Mouse (Mus musculus) kidney, embryonic 15.5 days (tissue): ENCODE measurements around the gene Acsf3. TPM values are rescaled to one million over a fixed set of nuclear protein-coding genes. Genes with fewer than 3 reads are reported as not detected.
A peak's percentile ranks its signal among the peaks of the same experiment; 100 is the strongest.

Experiments used
- ATAC-seq: fragments of 200-750 bp; cut with Nextera tagmentation; replicated peaks from 2 replicates; pipeline ENCODE4 v1.8.0; 2017; ENCODE audit warnings: moderate TSS enrichment; ENCODE audit not compliant: low FRiP score
- H3K27ac ChIP-seq: fragments of 300-500 bp; sonication (generic); 2 replicates; pipeline ENCODE4 v1.5.1; 2015; ENCODE audit warnings: mild to moderate bottlenecking, inconsistent platforms
- H3K27me3 ChIP-seq: fragments of 300-500 bp; sonication (generic); 2 replicates; pipeline ENCODE4 v1.6.1; 2015; ENCODE audit warnings: inconsistent platforms
- H3K36me3 ChIP-seq: fragments of 300-500 bp; sonication (generic); 2 replicates; pipeline ENCODE4 v1.6.1; 2015; ENCODE audit warnings: inconsistent platforms
- H3K4me1 ChIP-seq: fragments of 300-500 bp; sonication (generic); 2 replicates; pipeline ENCODE4 v1.6.1; 2015; ENCODE audit warnings: inconsistent platforms
- H3K4me2 ChIP-seq: fragments of 300-500 bp; sonication (generic); 2 replicates; pipeline ENCODE4 v1.6.1; 2015; ENCODE audit warnings: moderate library complexity, mild to moderate bottlenecking, inconsistent platforms
- H3K4me3 ChIP-seq: fragments of 300-500 bp; sonication (generic); replicated peaks from 2 replicates; pipeline ENCODE4 v1.5.1; 2015; ENCODE audit warnings: mild to moderate bottlenecking, inconsistent platforms
- H3K9ac ChIP-seq: fragments of 300-500 bp; sonication (generic); 2 replicates; pipeline ENCODE4 v1.6.1; 2015; ENCODE audit warnings: mild to moderate bottlenecking, inconsistent platforms
- H3K9me3 ChIP-seq: fragments of 300-500 bp; sonication (generic); replicated peaks from 2 replicates; pipeline ENCODE4 v1.6.1; 2016; ENCODE audit warnings: inconsistent platforms
- WGBS: fragments of 180-500 bp; shearing (Covaris S2); methylation state at CpG from one replicate; pipeline ENCODE4 v1.1.7; 2015; ENCODE audit warnings: mixed read lengths; 5-methylcytosine and 5-hydroxymethylcytosine counted together
- polyA plus RNA-seq: library from polyadenylated mRNA; unstranded; fragments of >200 nt; fragmentation: Nextera tagmentation; extraction: Ambion mirVana; gene quantifications from 2 replicates; pipeline ENCODE4 v1.2.1, GENCODE M21; 2015

The Acsf3 gene
- polyA plus RNA-seq, 1 experiment from 2014 or later = 21.0 TPM

DNA sequence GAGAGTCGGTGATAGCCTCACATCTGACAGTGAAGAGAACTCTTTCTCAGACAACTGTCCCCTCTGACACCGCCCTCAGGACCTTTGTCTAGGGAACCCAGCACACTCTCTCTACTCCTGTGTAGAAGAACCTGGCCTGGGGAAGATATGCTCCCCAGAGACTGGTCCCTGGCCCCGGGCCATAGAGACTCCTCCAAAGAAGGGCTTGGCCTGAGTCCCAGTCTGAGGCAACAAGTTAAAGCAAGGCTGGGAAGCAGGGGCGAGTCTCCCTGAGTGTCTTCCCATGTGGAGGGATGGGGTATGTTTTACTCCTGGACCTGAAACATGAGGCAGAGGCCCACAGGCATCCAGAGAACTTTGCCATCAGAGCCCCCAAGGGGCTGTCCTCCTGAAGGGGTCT is 70.4 kb downstream of the Acsf3 start:
- no peak overlapping the region for H3K4me3 ChIP-seq
- no peaks in the 10 kb centered on the region for H3K36me3 ChIP-seq
- no peak; the same call in 1 of the 2 replicates for ATAC-seq
- 62% methylated on average over 4 of the region's 4 CpGs for WGBS
- no peak overlapping the region for H3K4me2 ChIP-seq
- H3K4me1 ChIP-seq = peaks cover 22% of the 10 kb centered on the region
- peaks cover 3% of the 10 kb centered on the region; the same call in 1 of the 2 replicates for H3K27me3 ChIP-seq
- H3K9me3 ChIP-seq = no peaks in the 10 kb centered on the region
- H3K9ac ChIP-seq = no peak overlapping the region
- H3K27ac ChIP-seq = no peak overlapping the region

DNA sequence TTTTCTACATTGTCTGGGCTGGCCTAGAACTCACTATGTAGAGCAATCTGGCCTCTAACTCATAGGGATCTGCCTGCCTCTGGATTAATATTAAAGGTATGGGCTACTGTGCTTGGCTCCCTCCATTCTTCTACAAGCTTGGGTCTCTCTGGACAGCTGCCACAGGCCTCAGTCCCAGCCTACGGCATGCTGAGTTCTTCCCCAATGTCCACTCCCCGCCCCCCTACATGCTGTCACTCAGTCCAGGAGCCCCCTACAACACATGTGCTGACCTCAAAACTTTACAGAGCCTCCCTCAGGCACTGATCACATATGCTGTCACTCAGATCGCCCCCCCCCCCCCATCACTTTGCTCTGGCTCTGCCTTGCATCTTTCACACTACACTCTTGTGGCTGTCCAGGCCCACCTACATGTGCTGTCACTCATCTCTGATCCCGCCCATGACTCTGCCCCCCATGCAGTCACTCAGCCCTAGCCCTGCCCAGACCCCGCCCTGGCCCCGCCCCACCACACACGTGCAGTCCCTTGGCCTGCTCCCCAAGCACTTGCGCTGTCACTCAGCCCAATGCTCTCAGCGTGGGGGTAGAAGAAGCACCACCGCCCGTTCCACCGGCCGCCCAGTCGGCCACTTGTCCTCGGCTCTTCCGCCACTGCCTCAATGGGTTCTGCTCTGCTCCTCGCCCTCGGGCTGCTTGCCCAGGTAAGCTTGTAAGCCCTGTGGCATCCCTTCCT is 72.7 kb downstream of the Acsf3 start, which contains the start of gene Cdh15:
Gene Cdh15, plus strand, starts transcription at position 138 of the 733 bp plus-strand sequence.
- no peaks in the 10 kb centered on the region for H3K36me3 ChIP-seq
- H3K4me2 ChIP-seq = peak within 1 kb of the TSS; percentile 50
- H3K27ac ChIP-seq = no peak within 1 kb of the TSS
- ATAC-seq = peak; percentile 89
- H3K4me3 ChIP-seq = no peak within 1 kb of the TSS
- no peak within 1 kb of the TSS for H3K9ac ChIP-seq
- H3K4me1 ChIP-seq = peaks cover 23% of the 10 kb centered on the region
- 11% methylated on average over 18 of the region's 18 CpGs for WGBS
- peaks cover 3% of the 10 kb centered on the region; the same call in 1 of the 2 replicates for H3K27me3 ChIP-seq
- H3K9me3 ChIP-seq = no peaks in the 10 kb centered on the region

DNA sequence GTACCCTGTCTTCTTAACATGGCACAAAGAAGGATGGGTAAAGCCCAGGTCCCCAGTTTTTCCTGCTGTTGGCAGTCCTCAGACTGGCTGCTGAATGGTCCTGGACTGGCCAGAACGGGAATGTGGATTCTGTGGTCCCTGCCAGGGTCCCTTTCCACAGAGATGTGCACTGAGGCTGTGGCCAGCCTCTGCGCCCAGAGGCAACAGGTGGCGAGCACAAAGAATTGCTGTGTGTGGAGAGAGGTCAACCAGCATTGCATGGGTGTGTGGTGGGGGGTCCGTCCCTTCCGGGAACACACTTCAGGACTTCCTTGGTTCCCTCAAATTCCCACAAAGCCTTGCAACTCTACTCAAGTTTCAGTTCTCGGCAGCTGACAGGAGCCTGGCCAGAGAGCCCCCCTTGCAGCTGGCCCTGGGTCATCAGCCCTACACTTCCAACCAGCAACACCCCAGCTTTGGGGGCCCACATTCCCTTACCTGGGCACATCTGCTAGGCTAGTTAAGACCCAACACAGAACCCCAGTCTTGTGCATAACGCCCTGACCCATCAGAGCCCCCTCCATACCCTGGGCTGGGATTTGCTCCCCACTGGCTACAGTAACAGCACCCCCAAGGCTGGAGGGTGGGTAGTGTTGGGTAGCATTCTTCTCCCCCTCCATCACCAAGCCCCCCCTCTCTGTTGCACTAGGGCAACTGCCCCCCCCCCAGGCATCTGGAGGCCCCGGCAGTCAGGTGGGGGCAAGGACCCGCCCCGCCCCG is 74.0 kb downstream of the Acsf3 start:
- Histone ChIP-seq H3K9me3 (no peaks in the 10 kb centered on the region), H3K27me3 (peaks cover 3% of the 10 kb centered on the region; the same call in 1 of the 2 replicates), H3K9ac (no peak overlapping the region), H3K27ac (no peak overlapping the region), H3K4me3 (no peak overlapping the region), H3K36me3 (no peaks in the 10 kb centered on the region), H3K4me1 (peaks cover 31% of the 10 kb centered on the region), H3K4me2 (no peak overlapping the region)
- WGBS = 58% methylated on average over 9 of the region's 11 CpGs
- ATAC-seq = no peak

DNA sequence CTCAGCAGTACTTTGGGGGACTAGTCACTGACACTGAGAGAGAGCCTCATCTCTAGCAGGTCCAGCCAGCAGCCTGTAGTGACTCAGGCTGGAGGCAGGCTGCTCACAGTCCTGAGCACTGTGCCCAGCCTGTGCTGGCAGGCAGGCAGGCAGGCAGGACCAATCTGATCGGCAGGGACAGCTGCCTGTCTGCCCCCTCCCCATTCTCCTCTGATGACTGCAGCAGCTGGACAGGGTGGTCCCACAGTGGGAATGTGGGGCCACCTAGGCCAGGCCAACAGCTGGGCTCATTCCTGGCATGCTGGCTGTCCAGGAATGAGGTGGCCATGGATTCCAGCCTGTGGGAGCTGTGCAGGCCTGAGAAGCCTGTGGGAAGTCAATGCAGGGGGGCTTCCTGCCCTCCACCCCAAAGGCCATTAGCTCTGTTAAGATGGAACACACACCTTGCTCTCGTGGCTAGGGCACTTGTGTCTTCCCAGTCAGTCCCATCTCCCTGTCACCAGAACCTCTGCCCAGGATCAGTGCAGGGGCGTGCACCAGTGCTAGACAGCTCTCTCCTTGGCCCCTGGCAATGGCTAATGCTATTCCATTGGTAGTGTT is 75.5 kb downstream of the Acsf3 start:
- ATAC-seq = no peak
- WGBS = 71% methylated on average over 3 of the region's 3 CpGs
- H3K4me3 ChIP-seq = no peak overlapping the region

DNA sequence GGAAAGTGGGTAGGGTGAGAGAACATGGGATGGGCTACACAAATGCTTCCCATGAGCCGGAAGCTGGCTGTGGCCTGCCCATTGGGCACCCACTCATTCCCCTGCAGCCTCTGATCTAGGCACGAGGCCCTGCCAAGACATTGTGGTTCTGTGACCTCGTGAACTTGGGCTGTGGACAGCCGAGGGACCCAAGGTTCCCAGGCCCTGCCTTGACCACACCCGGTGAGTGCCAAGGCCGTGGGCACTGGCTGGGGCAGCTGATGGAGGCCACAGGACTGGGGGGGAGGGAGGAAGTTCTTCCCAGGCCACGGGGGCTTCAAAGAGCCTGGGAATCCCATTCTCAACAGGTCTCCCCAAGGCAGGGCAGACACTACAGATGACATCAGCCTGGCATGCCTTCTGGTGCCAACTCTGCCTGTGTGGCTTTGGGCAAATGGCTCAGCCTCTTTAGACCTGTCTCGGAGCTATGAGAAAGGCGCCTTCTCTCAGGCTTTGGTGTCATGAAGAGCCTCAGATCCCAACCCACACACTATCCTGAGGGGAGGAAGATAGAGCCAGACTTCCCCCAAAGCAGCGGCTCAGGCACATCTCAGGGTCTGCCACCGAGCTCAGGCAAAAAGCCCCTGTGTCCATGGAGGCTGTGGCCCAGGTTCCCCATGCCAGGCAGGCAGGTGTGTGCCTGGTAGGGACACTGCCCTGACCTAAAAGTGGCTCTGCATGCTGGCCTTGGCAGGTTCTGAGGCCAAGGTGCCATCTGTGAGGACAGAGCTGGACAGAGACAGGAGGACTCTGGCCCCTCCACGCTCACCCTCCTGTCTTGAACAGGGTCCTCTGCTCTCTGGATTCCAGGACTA is 76.6 kb downstream of the Acsf3 start:
- Histone ChIP-seq H3K4me3 (no peak overlapping the region), H3K27me3 (peaks cover 3% of the 10 kb centered on the region; the same call in 1 of the 2 replicates), H3K4me1 (peaks cover 27% of the 10 kb centered on the region), H3K9me3 (no peaks in the 10 kb centered on the region), H3K36me3 (no peaks in the 10 kb centered on the region), H3K9ac (no peak overlapping the region), H3K4me2 (no peak overlapping the region), H3K27ac (no peak overlapping the region)
- 86% methylated on average over 12 of the region's 12 CpGs for WGBS
- ATAC-seq = no peak

More for the DNA sequence above, 75.5 kb downstream of the Acsf3 start:
- no peak overlapping the region for H3K27ac ChIP-seq
- peaks cover 3% of the 10 kb centered on the region; the same call in 1 of the 2 replicates for H3K27me3 ChIP-seq
- H3K4me2 ChIP-seq = no peak overlapping the region
- peaks cover 29% of the 10 kb centered on the region for H3K4me1 ChIP-seq
- no peaks in the 10 kb centered on the region for H3K36me3 ChIP-seq
- H3K9ac ChIP-seq = no peak overlapping the region
- no peaks in the 10 kb centered on the region for H3K9me3 ChIP-seq

DNA sequence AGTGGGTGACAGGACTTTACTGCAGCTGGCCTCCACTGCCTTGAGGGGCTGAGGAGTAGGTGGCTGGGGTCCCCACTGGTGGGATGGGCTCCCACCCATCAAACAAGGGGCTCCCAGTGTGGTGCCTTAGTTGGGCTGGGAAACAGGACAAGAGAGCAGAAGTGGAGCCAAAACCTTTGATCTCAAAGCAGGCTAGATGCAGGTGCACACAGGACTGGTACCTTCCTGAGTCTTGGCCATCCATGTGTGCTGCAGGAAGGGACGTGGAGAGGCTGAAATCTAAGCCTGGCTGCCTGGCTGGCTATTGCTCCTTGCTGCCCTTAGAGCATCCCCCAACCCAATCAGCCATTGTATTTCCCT is 77.2 kb downstream of the Acsf3 start:
- ATAC-seq = no peak
- Histone ChIP-seq H3K4me1 (peaks cover 27% of the 10 kb centered on the region), H3K9me3 (no peaks in the 10 kb centered on the region), H3K4me3 (no peak overlapping the region), H3K27ac (no peak overlapping the region), H3K27me3 (peaks cover 3% of the 10 kb centered on the region; the same call in 1 of the 2 replicates), H3K9ac (no peak overlapping the region), H3K4me2 (no peak overlapping the region), H3K36me3 (no peaks in the 10 kb centered on the region)
- WGBS = 11% methylated on average over 1 of the region's 1 CpGs

DNA sequence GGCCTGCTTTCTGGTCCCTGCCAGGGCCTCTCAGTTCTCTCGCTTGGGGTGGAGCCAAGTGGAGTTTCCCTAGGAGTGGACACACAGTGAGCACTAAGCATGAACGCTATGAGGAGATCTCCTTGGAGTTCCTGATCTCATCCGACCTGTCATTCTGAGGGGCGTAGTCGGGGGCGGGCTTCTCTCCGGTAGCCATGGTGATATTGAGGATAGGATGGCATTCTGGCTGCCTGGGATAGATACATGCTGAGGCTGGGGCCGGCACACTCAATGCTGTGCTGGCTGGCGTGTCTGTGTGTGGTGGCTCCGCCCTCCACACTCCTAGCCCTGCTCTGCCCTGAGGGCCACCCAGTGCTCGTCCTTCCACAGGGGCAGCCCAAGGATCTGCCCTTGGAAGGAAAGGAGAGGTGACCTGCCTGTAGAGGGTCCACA is 78.1 kb downstream of the Acsf3 start:
- Histone ChIP-seq H3K9ac (no peak overlapping the region), H3K27ac (no peak overlapping the region), H3K4me3 (no peak overlapping the region), H3K9me3 (no peaks in the 10 kb centered on the region), H3K36me3 (no peaks in the 10 kb centered on the region), H3K27me3 (peaks cover 3% of the 10 kb centered on the region; the same call in 1 of the 2 replicates), H3K4me1 (peaks cover 20% of the 10 kb centered on the region), H3K4me2 (0 out of 2 replicates have a peak overlapping the region, but pooled peaks have one; percentile 3)
- 27% methylated on average over 11 of the region's 11 CpGs for WGBS
- ATAC-seq = 0 out of 2 replicates have a peak, but pooled peaks have one; percentile 23

DNA sequence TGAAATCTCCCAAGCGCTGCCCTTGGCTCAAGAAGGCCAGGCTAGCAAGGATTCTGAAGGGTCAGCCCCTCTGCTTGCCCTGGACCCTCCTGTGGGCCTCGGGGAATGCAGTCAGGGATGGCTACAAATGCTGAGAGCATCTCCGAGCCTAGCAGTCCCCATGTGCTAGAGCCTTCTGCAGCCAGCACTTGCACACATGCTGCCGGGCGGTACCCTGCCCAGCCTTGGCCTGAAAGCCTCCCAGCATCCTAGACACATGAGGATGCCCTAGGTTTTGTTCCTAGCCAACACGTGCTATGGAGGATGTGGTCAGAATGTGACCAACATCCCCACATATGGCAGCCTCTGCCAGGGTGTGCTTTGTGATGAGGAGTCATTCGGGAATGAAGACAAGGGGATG is 79.1 kb downstream of the Acsf3 start:
- Histone ChIP-seq H3K36me3 (no peaks in the 10 kb centered on the region), H3K4me1 (peaks cover 12% of the 10 kb centered on the region), H3K9ac (no peak overlapping the region), H3K27ac (no peak overlapping the region), H3K4me2 (no peak overlapping the region), H3K27me3 (no peaks in the 10 kb centered on the region), H3K4me3 (no peak overlapping the region), H3K9me3 (no peaks in the 10 kb centered on the region)
- 85% methylated on average over 7 of the region's 7 CpGs for WGBS
- no peak for ATAC-seq

DNA sequence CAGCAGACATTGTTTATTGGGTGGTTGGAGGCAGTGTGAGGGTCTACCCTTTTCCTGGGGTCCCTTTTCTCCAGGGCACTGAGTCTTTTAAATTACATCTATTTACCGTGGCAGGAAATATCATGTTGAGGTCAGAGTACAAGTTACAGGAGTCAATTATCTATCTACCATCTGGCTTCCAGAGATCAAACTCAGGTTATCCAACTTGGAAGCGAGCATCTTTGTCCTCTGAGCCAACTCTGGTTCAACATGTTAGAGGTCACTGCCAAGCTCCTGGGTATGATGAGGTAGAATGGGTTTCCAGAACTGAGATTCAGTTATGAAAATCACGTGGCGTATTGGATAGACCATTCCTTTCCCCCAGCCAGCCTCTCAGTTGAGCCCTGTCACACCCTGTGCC is 79.8 kb downstream of the Acsf3 start:
- Histone ChIP-seq H3K27ac (no peak overlapping the region), H3K4me3 (no peak overlapping the region), H3K4me2 (no peak overlapping the region), H3K27me3 (no peaks in the 10 kb centered on the region), H3K36me3 (no peaks in the 10 kb centered on the region), H3K9me3 (no peaks in the 10 kb centered on the region), H3K4me1 (peaks cover 9% of the 10 kb centered on the region; the same call in 1 of the 2 replicates), H3K9ac (no peak overlapping the region)
- no peak for ATAC-seq
- WGBS = 79% methylated on average over 4 of the region's 4 CpGs

DNA sequence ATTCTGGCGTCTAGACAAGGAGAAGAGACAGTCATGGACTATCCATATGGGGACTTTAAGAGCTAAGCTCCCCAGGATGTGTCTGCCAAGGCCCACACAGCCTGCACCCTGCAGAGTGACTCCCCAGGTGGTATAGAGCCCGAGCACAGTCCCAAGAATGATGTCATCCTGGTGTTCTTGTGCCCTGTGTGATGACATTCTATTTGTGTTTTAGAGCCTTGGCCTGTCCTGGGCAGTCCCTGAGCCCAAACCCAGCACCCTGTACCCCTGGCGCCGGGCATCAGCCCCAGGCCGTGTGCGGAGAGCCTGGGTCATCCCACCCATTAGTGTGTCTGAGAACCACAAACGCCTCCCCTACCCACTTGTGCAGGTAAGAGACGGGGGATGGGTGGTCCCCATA is 81.0 kb downstream of the Acsf3 start:
- Histone ChIP-seq H3K27ac (no peak overlapping the region), H3K27me3 (no peaks in the 10 kb centered on the region), H3K4me1 (peaks cover 9% of the 10 kb centered on the region; the same call in 1 of the 2 replicates), H3K36me3 (no peaks in the 10 kb centered on the region), H3K4me2 (no peak overlapping the region), H3K9ac (no peak overlapping the region), H3K9me3 (no peaks in the 10 kb centered on the region), H3K4me3 (no peak overlapping the region)
- 80% methylated on average over 8 of the region's 8 CpGs for WGBS
- ATAC-seq = no peak

DNA sequence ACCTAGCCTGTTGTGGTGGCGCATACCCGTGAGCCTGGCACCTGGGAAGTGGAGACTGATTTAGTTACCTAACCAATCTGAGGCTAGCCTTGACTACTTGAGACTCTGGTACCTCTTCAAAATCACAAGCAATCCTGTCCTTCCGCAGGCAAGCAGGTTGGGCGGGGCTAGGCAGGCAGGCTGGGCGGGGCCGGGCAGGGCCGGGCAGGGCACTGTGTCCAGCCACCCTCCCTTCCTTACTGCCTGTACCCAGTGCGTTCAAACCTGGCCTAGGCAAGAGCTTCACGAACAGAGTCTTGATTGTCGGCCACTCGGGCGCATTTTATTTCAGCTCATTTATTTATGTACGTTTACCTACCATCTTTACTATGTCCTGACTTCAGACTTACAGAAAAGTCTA is 84.6 kb downstream of the Acsf3 start:
- Histone ChIP-seq H3K27me3 (no peaks in the 10 kb centered on the region), H3K9ac (no peak overlapping the region), H3K27ac (no peak overlapping the region), H3K36me3 (no peaks in the 10 kb centered on the region), H3K9me3 (0 out of 2 replicates have a peak, but pooled peaks cover 3% of the 10 kb centered on the region), H3K4me3 (no peak overlapping the region), H3K4me1 (peaks cover 7% of the 10 kb centered on the region), H3K4me2 (no peak overlapping the region)
- ATAC-seq = no peak
- 61% methylated on average over 13 of the region's 13 CpGs for WGBS
